Mouse (Mus musculus) neutrophil, adult 5-6 weeks (primary cell): Measurements from ENCODE around the gene Cemip. TPM values are rescaled to one million over a fixed set of nuclear protein-coding genes. Genes with fewer than 3 reads are reported as not detected.
A peak's percentile ranks its signal among the peaks of the same experiment; 100 is the strongest.

Experiments
- ATAC-seq: fragments of 151-379, 151-347 bp; 2 replicates; pipeline ENCODE4 v1.8.0; 2017; ENCODE audit warnings: mild to moderate bottlenecking, moderate TSS enrichment; ENCODE audit not compliant: insufficient number of reproducible peaks, poor library complexity, low FRiP score, severe bottlenecking; ENCODE audit errors: extremely low read depth
- total RNA-seq: library from RNA; stranded (forward); fragments of 200-1000 nt; gene quantifications from 2 replicates; pipeline ENCODE4 v1.2.3, GENCODE M21; 2017

Gene Cemip
- total RNA-seq, 1 experiment from 2014 or later = not detected

GRCm38 (mm10) chr7:83985751-83986150 is 100.6 kb downstream of the Cemip start:
- ATAC-seq = no peak

- no peak for ATAC-seq
These were observed 103.7 kb downstream of the Cemip start for GRCm38 (mm10) chr7:83982566-83982965.

DNA sequence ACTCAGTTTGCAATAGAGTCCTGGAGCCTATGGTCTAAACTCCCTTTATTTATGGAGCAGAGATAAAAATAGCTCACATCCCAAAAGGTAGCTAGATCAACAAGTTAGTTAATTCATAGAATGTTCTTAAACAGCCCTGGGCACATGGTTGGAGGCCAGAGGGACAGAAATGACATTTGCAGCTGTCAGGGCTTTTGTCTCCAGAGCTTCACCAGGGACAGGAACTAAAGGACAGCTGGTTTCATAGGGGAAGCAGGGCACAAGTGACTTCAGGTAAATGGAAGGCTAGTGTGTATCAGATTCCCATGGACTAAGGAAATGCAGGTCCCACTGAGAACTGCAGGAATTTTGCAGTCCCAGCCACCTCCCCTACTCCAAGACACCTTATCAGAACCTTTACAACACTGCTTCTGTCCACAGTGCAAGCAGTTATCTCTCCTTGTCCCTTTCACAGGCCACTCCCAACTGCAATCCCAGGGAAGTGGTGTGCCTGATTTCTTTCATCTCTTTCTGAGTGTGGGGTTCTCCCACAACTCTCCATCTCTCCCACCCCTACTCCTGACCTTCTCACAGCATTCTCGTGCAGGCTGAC is 107.3 kb downstream of the Cemip start:
- ATAC-seq = no peak

GRCm38 (mm10) chr7:83978410-83978809 is 107.9 kb downstream of the Cemip start:
- no peak for ATAC-seq

GRCm38 (mm10) chr7:83976413-83976958 is 109.8 kb downstream of the Cemip start:
- no peak for ATAC-seq

DNA sequence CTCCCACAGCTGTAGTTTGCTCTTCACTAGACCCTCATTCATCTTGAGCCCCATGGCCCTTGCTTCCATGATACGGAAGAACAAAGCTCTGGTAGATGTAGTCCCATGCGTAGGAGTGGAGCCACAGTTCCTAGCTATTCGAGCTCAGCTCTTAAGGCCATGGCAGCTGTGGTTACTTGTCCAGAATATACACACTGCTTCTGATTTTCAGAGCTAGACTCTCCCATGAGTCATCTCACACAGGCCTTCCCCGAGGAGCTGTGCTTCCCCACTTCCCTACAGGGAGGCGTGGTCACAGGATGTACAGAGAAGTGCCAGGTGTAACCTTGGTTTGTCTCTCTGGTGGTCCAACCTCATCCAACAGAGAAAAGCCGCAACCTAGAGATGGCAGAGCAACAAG is 111.0 kb downstream of the Cemip start:
- no peak for ATAC-seq

DNA sequence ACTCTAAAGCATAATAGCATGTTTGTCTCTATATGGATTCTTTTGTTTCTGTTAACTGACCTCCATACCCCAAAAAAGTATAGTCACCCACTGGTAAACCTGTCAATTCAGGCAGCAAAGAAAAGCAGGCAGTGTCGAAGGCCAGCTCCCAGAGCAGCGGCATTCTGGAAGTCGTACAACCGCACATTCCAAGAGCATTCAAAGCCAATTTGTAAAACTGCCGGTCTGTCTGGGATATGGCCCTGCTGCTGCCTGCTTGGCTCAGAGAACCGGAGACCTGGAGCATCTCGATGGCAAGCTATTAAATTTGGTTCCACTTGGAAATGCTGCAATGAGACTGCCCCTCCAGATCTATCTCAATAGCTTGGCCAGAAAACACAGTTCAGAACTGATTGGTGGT is 113.8 kb downstream of the Cemip start:
- ATAC-seq = no peak

GRCm38 (mm10) chr7:83966047-83966818 is 120.1 kb downstream of the Cemip start:
- no peak for ATAC-seq

- ATAC-seq = no peak
These were observed 121.1 kb downstream of the Cemip start for GRCm38 (mm10) chr7:83965181-83965580.

GRCm38 (mm10) chr7:83952511-83952910 is 133.8 kb downstream of the Cemip start:
- ATAC-seq = no peak

- no peak for ATAC-seq
These were observed 135.0 kb downstream of the Cemip start for GRCm38 (mm10) chr7:83951327-83951726.

GRCm38 (mm10) chr7:83949662-83950061 is 136.6 kb downstream of the Cemip start:
- no peak for ATAC-seq

- no peak for ATAC-seq
These were observed 137.6 kb downstream of the Cemip start for GRCm38 (mm10) chr7:83948743-83949142.

DNA sequence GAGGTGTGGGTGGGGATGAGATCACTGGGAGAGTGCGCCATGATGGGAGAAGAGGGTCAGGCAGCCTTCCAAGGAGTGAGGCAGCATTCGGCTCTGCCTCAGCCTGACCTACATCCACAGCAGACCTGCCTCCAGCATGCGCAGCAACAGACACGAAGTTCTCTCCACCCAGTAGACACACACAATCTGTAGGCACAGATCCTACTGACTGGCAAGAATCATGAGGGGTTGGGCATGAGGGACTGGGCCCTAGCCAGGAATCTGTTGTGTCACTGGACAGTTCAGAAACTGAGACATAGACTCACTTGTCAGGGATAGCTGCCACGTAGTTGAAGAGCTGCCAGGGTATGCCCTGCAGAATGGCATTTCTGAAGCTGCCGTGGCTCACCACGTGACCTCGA is 144.6 kb downstream of the Cemip start:
- no peak for ATAC-seq

- ATAC-seq = no peak
These were observed 146.2 kb downstream of the Cemip start for GRCm38 (mm10) chr7:83940136-83940535.

DNA sequence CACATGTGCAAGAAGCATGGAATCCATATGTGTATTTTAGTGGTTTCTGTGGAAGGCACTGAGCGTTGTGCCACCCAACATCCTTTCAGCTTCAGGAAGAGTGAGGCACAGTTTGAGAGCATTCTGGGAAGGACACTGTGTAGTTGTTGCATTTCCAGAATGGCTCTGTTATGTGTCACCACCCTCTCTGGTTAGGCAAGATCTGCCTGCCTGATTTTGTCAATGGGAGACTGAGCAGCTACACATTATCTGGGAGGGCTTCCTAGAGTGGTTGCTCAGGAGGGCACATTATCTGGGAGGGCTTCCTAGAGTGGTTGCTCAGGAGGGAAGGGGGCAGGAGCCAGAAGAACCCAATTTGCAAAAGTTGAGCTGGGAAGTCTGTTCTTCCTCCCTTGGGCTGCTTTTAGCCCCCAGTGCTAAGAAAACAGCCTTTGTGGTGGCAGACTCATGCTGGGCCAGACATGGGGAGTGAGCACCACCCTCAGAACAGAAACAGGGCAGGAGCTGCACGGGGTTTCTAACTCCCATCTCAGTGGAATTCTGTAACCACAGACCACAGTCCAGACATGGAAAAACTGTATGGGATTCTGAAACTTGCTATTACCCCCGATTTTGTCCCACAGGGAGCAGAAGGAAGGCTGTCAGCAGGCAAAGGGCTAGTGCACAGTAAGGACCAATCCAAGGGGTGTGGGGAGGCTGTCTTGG is 147.1 kb downstream of the Cemip start:
- ATAC-seq = no peak

DNA sequence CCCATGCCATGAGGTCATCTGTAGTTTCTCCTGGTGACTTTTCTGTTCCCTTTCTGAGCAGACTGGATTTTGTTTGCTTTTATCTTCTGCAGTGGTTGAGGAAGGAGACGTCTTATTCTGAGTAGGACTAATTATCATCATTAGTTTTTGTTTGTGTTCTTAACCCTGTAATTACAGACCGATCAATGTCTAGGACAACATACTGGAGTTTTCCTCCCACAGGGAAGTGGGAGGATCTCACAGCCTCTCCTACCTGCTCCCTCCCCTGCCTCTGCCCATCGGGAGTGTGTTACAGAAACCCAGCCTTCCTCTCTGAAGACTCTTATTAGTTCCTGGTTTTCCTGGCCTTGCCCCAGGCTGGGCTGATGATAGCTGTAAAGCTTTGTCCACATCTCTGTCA is 164.7 kb downstream of the Cemip start:
- ATAC-seq = no peak

DNA sequence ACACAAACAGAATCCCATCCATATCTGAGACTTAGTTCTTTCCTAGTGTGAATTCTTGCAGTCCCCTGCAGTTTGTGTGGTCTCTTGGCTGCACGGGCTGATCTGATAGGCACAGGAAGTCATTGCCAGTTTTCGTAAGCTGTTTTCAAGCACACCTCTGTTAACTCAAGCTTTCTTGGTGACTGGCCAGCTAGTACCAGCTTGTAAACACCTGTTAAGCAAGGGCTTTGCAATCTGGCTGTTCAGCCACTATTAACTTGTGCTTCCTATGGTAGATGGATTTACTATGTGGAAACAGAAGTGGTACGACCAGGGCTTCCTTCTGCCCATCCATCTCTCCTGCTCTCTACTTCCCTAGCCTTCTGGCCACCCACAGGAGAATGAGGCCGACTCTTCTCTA is 166.1 kb downstream of the Cemip start:
- no peak for ATAC-seq

GRCm38 (mm10) chr7:83914566-83914965 is 171.7 kb downstream of the Cemip start:
- ATAC-seq = peak; percentile 71; the same call in 1 of the 2 replicates

DNA sequence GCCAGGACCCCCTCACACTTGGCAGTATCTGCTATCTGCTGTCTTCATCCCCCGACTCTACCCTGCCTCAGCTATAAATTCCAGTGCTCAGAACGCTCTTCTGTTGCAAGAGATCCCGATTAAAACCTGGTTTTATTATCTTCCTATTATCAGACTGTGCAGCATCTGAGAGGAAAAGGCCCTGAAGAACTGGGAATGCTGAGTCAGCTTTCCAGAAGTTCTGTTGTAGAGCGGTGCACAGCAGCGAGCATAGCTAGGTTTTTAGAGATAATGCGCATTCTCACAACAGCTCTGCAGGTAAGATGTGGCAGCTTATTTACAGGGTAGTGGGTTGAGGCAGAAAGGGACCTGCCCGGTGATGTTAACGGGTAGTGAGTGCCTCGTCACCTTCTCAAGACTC is 172.3 kb downstream of the Cemip start:
- no peak for ATAC-seq
